Mouse (Mus musculus) kidney, embryonic 14.5 days (tissue): ENCODE measurements around the gene Fignl2. TPM values are rescaled to one million over a fixed set of nuclear protein-coding genes. Genes with fewer than 3 reads are reported as not detected.

Experiments used
- ATAC-seq: fragments of 200-750 bp; cut with Nextera tagmentation; 2 replicates; pipeline ENCODE4 v1.8.0; 2017; ENCODE audit warnings: moderate number of reproducible peaks, mild to moderate bottlenecking, moderate TSS enrichment, moderate library complexity; ENCODE audit not compliant: low FRiP score, low TSS enrichment
- H3K27ac ChIP-seq: fragments of 300-500 bp; sonication (generic); 2 replicates; pipeline ENCODE4 v1.5.1; 2014; ENCODE audit warnings: low read depth, mild to moderate bottlenecking, low read length, moderate library complexity, mixed read lengths
- H3K27me3 ChIP-seq: fragments of 300-500 bp; sonication (generic); 2 replicates; pipeline ENCODE4 v1.6.1; 2014; ENCODE audit warnings: mild to moderate bottlenecking, low read length; ENCODE audit not compliant: control insufficient read depth, insufficient read depth
- H3K36me3 ChIP-seq: fragments of 300-500 bp; sonication (generic); 2 replicates; pipeline ENCODE4 v1.6.1; 2014; ENCODE audit warnings: low read length, mixed read lengths; ENCODE audit not compliant: control insufficient read depth, insufficient read depth
- H3K4me1 ChIP-seq: fragments of 300-500 bp; sonication (generic); 2 replicates; pipeline ENCODE4 v1.6.1; 2014; ENCODE audit warnings: low read length, mixed read lengths; ENCODE audit not compliant: control insufficient read depth, insufficient read depth
- H3K4me2 ChIP-seq: fragments of 300-500 bp; sonication (generic); replicated peaks from 2 replicates; pipeline ENCODE4 v1.6.1; 2014; ENCODE audit warnings: low read depth, mild to moderate bottlenecking, low read length
- H3K4me3 ChIP-seq: fragments of 300-500 bp; sonication (generic); 2 replicates; pipeline ENCODE4 v1.5.1; 2014; ENCODE audit warnings: mild to moderate bottlenecking, low read length
- H3K9ac ChIP-seq: fragments of 300-500 bp; sonication (generic); 2 replicates; pipeline ENCODE4 v1.6.1; 2014; ENCODE audit warnings: low read depth, mild to moderate bottlenecking, low read length, moderate library complexity
- H3K9me3 ChIP-seq: fragments of 300-500 bp; sonication (generic); 2 replicates; pipeline ENCODE4 v1.6.1; 2016; ENCODE audit warnings: low read length; ENCODE audit not compliant: control insufficient read depth
- WGBS: fragments of 180-500 bp; shearing (Covaris S2); extraction: QIAGEN DNeasy Blood & Tissue Kit; methylation state at CpG from one replicate; pipeline ENCODE4 v1.1.7; 2014; 5-methylcytosine and 5-hydroxymethylcytosine counted together
- polyA plus RNA-seq: library from polyadenylated mRNA; unstranded; fragments of >200 nt; fragmentation: Nextera tagmentation; extraction: Ambion mirVana; gene quantifications from 2 replicates; pipeline ENCODE4 v1.2.1, GENCODE M21; 2014

Fignl2 gene
- polyA plus RNA-seq, 1 experiment from 2014 or later, result 0.58 TPM

GRCm38 (mm10) chr15:101053832-101054459, 24.4 kb downstream of the Fignl2 start:
- WGBS, result 17% methylated on average over 48 of the region's 65 CpGs
- H3K9ac ChIP-seq, result peak overlapping the region; percentile 48; the same call in 1 of the 2 replicates
- ATAC-seq, result peak; percentile 39; the same call in 1 of the 2 replicates
- H3K4me2 ChIP-seq, result peak overlapping the region; percentile 67
- H3K4me1 ChIP-seq, result peaks cover 10% of the 10 kb centered on the region
- no peaks in the 10 kb centered on the region for H3K9me3 ChIP-seq
- peaks cover 12% of the 10 kb centered on the region; the same call in 1 of the 2 replicates for H3K36me3 ChIP-seq
- H3K4me3 ChIP-seq, result peak overlapping the region; percentile 28
- H3K27ac ChIP-seq, result no peak overlapping the region
- peaks cover 38% of the 10 kb centered on the region for H3K27me3 ChIP-seq

- ATAC-seq, result no peak
- Histone ChIP-seq H3K27ac (no peak overlapping the region), H3K9ac (peak overlapping the region; percentile 48), H3K36me3 (peaks cover 12% of the 10 kb centered on the region; the same call in 1 of the 2 replicates), H3K4me1 (peaks cover 10% of the 10 kb centered on the region), H3K27me3 (peaks cover 38% of the 10 kb centered on the region), H3K4me2 (peak overlapping the region; percentile 67), H3K9me3 (no peaks in the 10 kb centered on the region), H3K4me3 (peak overlapping the region; percentile 28)
- 23% methylated on average over 108 of the region's 120 CpGs for WGBS
Measured at GRCm38 (mm10) chr15:101052560-101053501, 25.5 kb downstream of the Fignl2 start.

GRCm38 (mm10) chr15:101051869-101052268, 26.5 kb downstream of the Fignl2 start:
- H3K9me3 ChIP-seq, result no peaks in the 10 kb centered on the region
- no peak for ATAC-seq
- H3K9ac ChIP-seq, result no peak overlapping the region
- peaks cover 45% of the 10 kb centered on the region for H3K27me3 ChIP-seq
- no peak overlapping the region for H3K27ac ChIP-seq
- 67% methylated on average over 10 of the region's 10 CpGs for WGBS
- no peak overlapping the region for H3K4me3 ChIP-seq
- no peak overlapping the region for H3K4me2 ChIP-seq
- peaks cover 12% of the 10 kb centered on the region; the same call in 1 of the 2 replicates for H3K36me3 ChIP-seq
- peaks cover 15% of the 10 kb centered on the region for H3K4me1 ChIP-seq

GRCm38 (mm10) chr15:101048338-101048896, 29.9 kb downstream of the Fignl2 start:
- Histone ChIP-seq H3K27me3 (peaks cover 53% of the 10 kb centered on the region), H3K27ac (no peak overlapping the region), H3K4me2 (no peak overlapping the region), H3K36me3 (peaks cover 8% of the 10 kb centered on the region; the same call in 1 of the 2 replicates), H3K9ac (no peak overlapping the region), H3K4me3 (no peak overlapping the region), H3K4me1 (peaks cover 13% of the 10 kb centered on the region), H3K9me3 (no peaks in the 10 kb centered on the region)
- no peak for ATAC-seq
- WGBS, result 45% methylated on average over 5 of the region's 5 CpGs

GRCm38 (mm10) chr15:101047194-101047555, 31.2 kb downstream of the Fignl2 start, which contains the start of gene Gm47841:
TSS of gene Gm47841 (minus strand) at chr15:101047397.
- H3K27me3 ChIP-seq, result peaks cover 46% of the 10 kb centered on the region
- no peak within 1 kb of the TSS for H3K27ac ChIP-seq
- WGBS, result under 1% methylated on average over 23 of the region's 23 CpGs
- peaks cover 4% of the 10 kb centered on the region; the same call in 1 of the 2 replicates for H3K36me3 ChIP-seq
- H3K9me3 ChIP-seq, result no peaks in the 10 kb centered on the region
- H3K4me1 ChIP-seq, result peaks cover 11% of the 10 kb centered on the region
- H3K9ac ChIP-seq, result peak within 1 kb of the TSS; percentile 60
- no peak; the same call in 1 of the 2 replicates for ATAC-seq
- peak within 1 kb of the TSS; percentile 98 for H3K4me2 ChIP-seq
- H3K4me3 ChIP-seq, result peak within 1 kb of the TSS; percentile 50

GRCm38 (mm10) chr15:101046527-101047193, 31.7 kb downstream of the Fignl2 start:
- Histone ChIP-seq H3K4me2 (peak overlapping the region; percentile 98), H3K36me3 (peaks cover 4% of the 10 kb centered on the region; the same call in 1 of the 2 replicates), H3K4me1 (peaks cover 11% of the 10 kb centered on the region), H3K4me3 (peak overlapping the region; percentile 50), H3K27me3 (peaks cover 50% of the 10 kb centered on the region), H3K9me3 (no peaks in the 10 kb centered on the region), H3K9ac (peak overlapping the region; percentile 60), H3K27ac (no peak overlapping the region)
- WGBS, result under 1% methylated on average over 68 of the region's 77 CpGs
- ATAC-seq, result peak; percentile 53; the same call in 1 of the 2 replicates

- Histone ChIP-seq H3K9ac (peak overlapping the region; percentile 60), H3K4me1 (peaks cover 11% of the 10 kb centered on the region), H3K4me2 (peak overlapping the region; percentile 98), H3K9me3 (no peaks in the 10 kb centered on the region), H3K27me3 (peaks cover 53% of the 10 kb centered on the region), H3K4me3 (peak overlapping the region; percentile 50), H3K36me3 (peaks cover 4% of the 10 kb centered on the region; the same call in 1 of the 2 replicates), H3K27ac (no peak overlapping the region)
- under 1% methylated on average over 38 of the region's 43 CpGs for WGBS
- ATAC-seq, result peak; percentile 26; the same call in 1 of the 2 replicates
Measured at GRCm38 (mm10) chr15:101046039-101046526, 32.3 kb downstream of the Fignl2 start.

GRCm38 (mm10) chr15:101044531-101044930, 33.8 kb downstream of the Fignl2 start:
- no peak overlapping the region for H3K4me3 ChIP-seq
- H3K27ac ChIP-seq, result no peak overlapping the region
- no peaks in the 10 kb centered on the region for H3K9me3 ChIP-seq
- H3K4me2 ChIP-seq, result no peak overlapping the region
- WGBS, result 49% methylated on average over 6 of the region's 6 CpGs
- no peak for ATAC-seq
- peaks cover 66% of the 10 kb centered on the region for H3K27me3 ChIP-seq
- no peak overlapping the region for H3K9ac ChIP-seq
- H3K36me3 ChIP-seq, result no peaks in the 10 kb centered on the region; the same call in 1 of the 2 replicates
- H3K4me1 ChIP-seq, result peaks cover 11% of the 10 kb centered on the region
